Mouse (Mus musculus): ENCODE measurements around the gene Adamts6. TPM values are rescaled to one million over a fixed set of nuclear protein-coding genes. Genes with fewer than 3 reads are reported as not detected.

The Adamts6 gene
- polyA plus RNA-seq, 1 experiment from 2014 or later: 2.9 TPM

DNA sequence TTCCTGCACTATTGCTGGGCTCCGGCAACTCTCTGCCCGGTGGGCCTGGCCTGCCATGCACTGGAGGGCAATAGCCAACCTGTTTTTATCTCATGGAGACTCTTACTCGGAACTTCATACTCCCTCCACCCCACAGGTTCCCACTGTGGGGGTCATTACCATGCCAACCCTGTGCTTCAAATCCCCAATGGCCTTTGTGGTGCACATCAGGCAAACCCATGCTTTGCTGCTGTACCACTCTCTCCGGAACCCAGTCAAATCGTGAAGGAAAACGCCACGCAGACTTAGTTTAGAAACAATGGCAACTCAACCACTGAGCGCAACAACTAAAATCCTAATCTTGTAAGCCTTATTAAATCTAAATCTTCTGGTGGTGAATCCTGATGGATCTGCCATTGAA is 244.2 kb downstream of the Adamts6 start:
- Histone ChIP-seq H3K4me1 (replicated peaks; ENCODE audit: control insufficient read depth, insufficient read depth, low read length) (no peaks in the 10 kb centered on the region), H3K9me3 (ENCODE audit: control insufficient read depth, low read length) (no peaks in the 10 kb centered on the region), H3K27me3 (ENCODE audit: control insufficient read depth, insufficient read depth, low read length) (no peaks in the 10 kb centered on the region), H3K36me3 (ENCODE audit: control insufficient read depth, insufficient read depth, low read length) (no peaks in the 10 kb centered on the region), H3K4me3 (ENCODE audit: low read depth, low read length) (no peak overlapping the region), H3K4me2 (ENCODE audit: low read depth, low read length, severe bottlenecking) (no peak overlapping the region), H3K27ac (ENCODE audit: low read depth, low read length) (no peak overlapping the region), H3K9ac (ENCODE audit: low read length) (no peak overlapping the region)
- ATAC-seq (replicated peaks; ENCODE audit: low FRiP score): no peak
- 87% methylated on average over 8 of the region's 8 CpGs for WGBS
- no peak for DNase-seq (ENCODE audit: low spot score)

DNA sequence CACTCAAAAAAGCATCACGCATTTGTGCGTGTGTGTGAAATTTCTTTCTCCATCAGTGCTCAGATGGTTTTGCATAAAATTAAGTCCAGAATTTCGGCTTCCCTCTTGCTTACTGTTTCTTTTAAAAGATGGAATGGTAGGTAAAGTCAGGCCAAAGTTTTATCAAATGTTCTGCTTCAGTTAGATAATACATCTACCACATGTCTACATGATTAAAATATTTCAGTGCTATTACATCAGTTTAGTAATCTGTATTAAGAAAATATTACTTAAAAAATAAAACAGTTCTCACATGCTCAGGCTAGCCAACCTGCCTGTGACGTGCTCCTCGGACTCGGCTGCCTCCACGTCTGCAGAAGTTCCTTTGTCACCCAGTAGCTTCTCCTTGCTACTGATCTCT is 245.1 kb downstream of the Adamts6 start:
- H3K27ac ChIP-seq (ENCODE audit: low read depth, low read length): no peak overlapping the region
- H3K9me3 ChIP-seq (ENCODE audit: control insufficient read depth, low read length): no peaks in the 10 kb centered on the region
- DNase-seq (ENCODE audit: low spot score) (no peak), ATAC-seq (replicated peaks; ENCODE audit: low FRiP score) (no peak)
- no peak overlapping the region for H3K9ac ChIP-seq (ENCODE audit: low read length)
- H3K4me2 ChIP-seq (ENCODE audit: low read depth, low read length, severe bottlenecking): no peak overlapping the region
- no peak overlapping the region for H3K4me3 ChIP-seq (ENCODE audit: low read depth, low read length)
- H3K4me1 ChIP-seq (replicated peaks; ENCODE audit: control insufficient read depth, insufficient read depth, low read length): no peaks in the 10 kb centered on the region
- no peaks in the 10 kb centered on the region for H3K36me3 ChIP-seq (ENCODE audit: control insufficient read depth, insufficient read depth, low read length)
- no peaks in the 10 kb centered on the region for H3K27me3 ChIP-seq (ENCODE audit: control insufficient read depth, insufficient read depth, low read length)
- WGBS: 93% methylated on average over 7 of the region's 7 CpGs

DNA sequence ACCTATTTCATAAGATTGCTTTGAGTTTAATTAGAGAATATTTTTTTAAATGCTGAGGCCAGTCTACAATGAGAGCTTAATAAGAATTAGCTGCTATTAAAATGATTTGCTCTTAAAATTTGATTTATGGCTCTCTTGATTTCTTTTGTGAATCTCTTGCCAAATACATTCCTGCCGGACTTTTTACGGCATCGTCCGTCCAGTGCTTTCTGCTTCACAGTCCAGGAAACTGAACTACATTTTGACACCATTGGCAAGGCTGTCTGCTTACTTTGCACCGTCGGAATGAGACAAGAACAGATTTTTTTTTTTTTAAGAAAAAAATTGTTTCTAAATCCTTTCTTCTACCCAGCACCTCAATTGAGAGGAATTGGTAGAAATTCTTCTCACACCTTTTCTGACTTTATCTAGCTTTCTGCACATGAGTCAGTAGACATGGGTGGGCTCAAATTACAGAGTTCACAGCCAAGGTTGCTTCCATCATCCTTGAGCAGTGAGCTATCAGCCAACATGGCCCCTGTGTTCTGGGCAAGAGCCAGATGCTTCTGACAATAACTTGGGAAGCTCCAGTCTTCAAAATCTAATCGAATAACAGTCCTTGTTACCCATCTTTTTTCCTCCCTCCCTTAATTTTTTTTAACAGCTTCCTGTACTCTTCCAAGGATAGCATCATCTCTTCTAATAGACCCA is 246.3 kb downstream of the Adamts6 start:
- H3K4me1 ChIP-seq (replicated peaks; ENCODE audit: control insufficient read depth, insufficient read depth, low read length): no peaks in the 10 kb centered on the region
- no peak overlapping the region for H3K9ac ChIP-seq (ENCODE audit: low read length)
- no peaks in the 10 kb centered on the region for H3K27me3 ChIP-seq (ENCODE audit: control insufficient read depth, insufficient read depth, low read length)
- H3K9me3 ChIP-seq (ENCODE audit: control insufficient read depth, low read length): no peaks in the 10 kb centered on the region
- no peaks in the 10 kb centered on the region for H3K36me3 ChIP-seq (ENCODE audit: control insufficient read depth, insufficient read depth, low read length)
- no peak overlapping the region for H3K27ac ChIP-seq (ENCODE audit: low read depth, low read length)
- no peak overlapping the region for H3K4me3 ChIP-seq (ENCODE audit: low read depth, low read length)
- no peak for DNase-seq (ENCODE audit: low spot score)
- no peak overlapping the region for H3K4me2 ChIP-seq (ENCODE audit: low read depth, low read length, severe bottlenecking)
- WGBS: 91% methylated on average over 7 of the region's 7 CpGs
- ATAC-seq (replicated peaks; ENCODE audit: low FRiP score): no peak

DNA sequence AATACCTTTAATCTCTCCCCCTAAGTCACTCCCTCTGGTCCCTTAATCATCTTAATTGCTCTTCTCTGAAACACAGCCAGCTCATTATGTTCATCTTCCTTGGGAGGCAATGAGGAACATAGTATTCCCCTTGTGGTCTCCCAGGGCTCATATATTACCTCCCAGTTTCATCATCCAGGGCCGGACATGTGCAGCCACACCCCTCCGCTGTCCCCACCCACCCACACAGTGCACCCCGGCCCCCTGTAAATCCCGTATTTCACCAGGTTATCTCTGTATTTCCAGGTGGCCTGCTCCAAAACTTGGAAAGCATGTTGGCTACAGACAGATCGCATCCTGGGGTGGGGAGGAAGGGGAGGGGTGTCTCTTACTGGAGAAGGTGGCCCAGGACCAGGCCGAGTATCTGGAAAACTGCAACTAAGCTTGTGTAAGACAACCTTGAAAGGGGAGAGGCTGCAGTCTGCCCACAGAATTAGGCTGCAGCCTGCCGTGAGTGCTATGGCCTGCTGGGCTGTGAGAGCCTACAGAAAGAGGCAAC is 253.3 kb downstream of the Adamts6 start:
- Histone ChIP-seq H3K4me2 (ENCODE audit: low read depth, low read length, severe bottlenecking) (peak overlapping the region; percentile 8; the same call in 1 of the 2 replicates), H3K9ac (ENCODE audit: low read length) (no peak overlapping the region), H3K27ac (ENCODE audit: low read depth, low read length) (no peak overlapping the region), H3K36me3 (ENCODE audit: control insufficient read depth, insufficient read depth, low read length) (no peaks in the 10 kb centered on the region), H3K4me3 (ENCODE audit: low read depth, low read length) (no peak overlapping the region), H3K4me1 (replicated peaks; ENCODE audit: control insufficient read depth, insufficient read depth, low read length) (no peaks in the 10 kb centered on the region), H3K27me3 (ENCODE audit: control insufficient read depth, insufficient read depth, low read length) (no peaks in the 10 kb centered on the region), H3K9me3 (ENCODE audit: control insufficient read depth, low read length) (no peaks in the 10 kb centered on the region)
- ATAC-seq (replicated peaks; ENCODE audit: low FRiP score) (peak; percentile 46; the same call in 1 of the 2 replicates), DNase-seq (ENCODE audit: low spot score) (no peak)
- WGBS: 35% methylated on average over 7 of the region's 7 CpGs

DNA sequence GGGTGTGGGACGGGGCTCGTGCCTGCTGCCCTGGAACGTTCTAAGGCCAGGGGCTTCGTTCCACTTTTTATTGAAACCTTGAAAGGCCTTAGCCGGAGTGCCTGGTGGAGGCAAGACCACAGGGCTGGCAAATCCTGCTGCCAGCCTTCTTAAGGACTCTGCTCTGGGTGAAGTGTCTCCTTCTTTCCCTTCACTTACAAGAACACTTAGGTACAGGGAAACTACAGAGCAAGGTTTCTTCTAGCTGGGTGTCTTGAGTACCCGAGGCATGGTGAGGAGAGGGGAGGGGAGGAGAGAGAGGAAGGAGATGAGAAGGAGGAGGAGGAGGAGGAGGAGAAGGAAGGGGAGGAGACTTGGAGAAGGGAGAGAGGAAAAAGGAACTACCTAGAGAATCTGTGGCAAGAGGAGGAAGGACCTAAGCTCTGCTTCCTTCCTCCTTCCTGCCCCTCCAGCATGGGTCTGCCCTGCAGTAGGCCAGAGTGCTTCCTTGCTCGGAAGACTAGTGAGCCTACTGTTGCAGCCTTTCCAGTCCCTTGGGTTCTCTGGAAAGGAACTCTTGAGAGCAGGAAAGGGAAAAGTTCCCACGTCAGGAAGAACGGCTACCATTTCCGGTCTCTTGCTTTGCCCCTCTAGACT is 254.6 kb downstream of the Adamts6 start:
- H3K27ac ChIP-seq (ENCODE audit: low read depth, low read length): no peak overlapping the region
- H3K4me2 ChIP-seq (ENCODE audit: low read depth, low read length, severe bottlenecking): no peak overlapping the region
- no peaks in the 10 kb centered on the region for H3K27me3 ChIP-seq (ENCODE audit: control insufficient read depth, insufficient read depth, low read length)
- no peak overlapping the region for H3K4me3 ChIP-seq (ENCODE audit: low read depth, low read length)
- H3K36me3 ChIP-seq (ENCODE audit: control insufficient read depth, insufficient read depth, low read length): no peaks in the 10 kb centered on the region
- ATAC-seq (replicated peaks; ENCODE audit: low FRiP score) (no peak), DNase-seq (ENCODE audit: low spot score) (no peak)
- H3K9me3 ChIP-seq (ENCODE audit: control insufficient read depth, low read length): no peaks in the 10 kb centered on the region
- 83% methylated on average over 10 of the region's 10 CpGs for WGBS
- H3K4me1 ChIP-seq (replicated peaks; ENCODE audit: control insufficient read depth, insufficient read depth, low read length): no peaks in the 10 kb centered on the region
- H3K9ac ChIP-seq (ENCODE audit: low read length): no peak overlapping the region

DNA sequence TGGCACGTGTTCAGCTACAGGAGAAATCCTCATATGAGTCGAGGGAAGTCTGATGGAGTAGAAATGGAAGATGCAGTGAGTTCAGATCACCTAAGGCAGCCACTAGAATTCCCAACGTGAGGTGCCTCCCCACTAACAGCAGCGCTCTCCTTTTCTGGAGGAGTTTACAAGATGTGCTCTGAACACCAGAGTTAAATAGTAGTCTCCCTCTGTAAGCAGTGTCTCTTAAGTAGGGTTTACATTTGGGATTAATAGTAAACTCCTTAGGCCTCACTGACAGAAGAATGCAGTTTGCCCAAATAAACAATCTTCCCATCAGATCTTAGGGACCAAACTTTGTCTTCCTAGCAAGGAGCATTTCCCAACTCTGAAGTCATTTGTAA is 255.1 kb downstream of the Adamts6 start:
- WGBS: 81% methylated on average over 4 of the region's 4 CpGs
- no peaks in the 10 kb centered on the region for H3K36me3 ChIP-seq (ENCODE audit: control insufficient read depth, insufficient read depth, low read length)
- H3K4me3 ChIP-seq (ENCODE audit: low read depth, low read length): no peak overlapping the region
- H3K9me3 ChIP-seq (ENCODE audit: control insufficient read depth, low read length): no peaks in the 10 kb centered on the region
- ATAC-seq (replicated peaks; ENCODE audit: low FRiP score): no peak
- no peaks in the 10 kb centered on the region for H3K27me3 ChIP-seq (ENCODE audit: control insufficient read depth, insufficient read depth, low read length)
- H3K4me1 ChIP-seq (replicated peaks; ENCODE audit: control insufficient read depth, insufficient read depth, low read length): no peaks in the 10 kb centered on the region
- no peak overlapping the region for H3K9ac ChIP-seq (ENCODE audit: low read length)
- no peak overlapping the region for H3K4me2 ChIP-seq (ENCODE audit: low read depth, low read length, severe bottlenecking)
- no peak for DNase-seq (ENCODE audit: low spot score)
- H3K27ac ChIP-seq (ENCODE audit: low read depth, low read length): no peak overlapping the region

Other genes starting within 250 kb of the Adamts6 start
- gene Nln, start 178.2 kb upstream of the Adamts6 start, polyA plus RNA-seq (2014; fragmentation: Nextera tagmentation; extraction: Ambion mirVana): 21.1 TPM in 2 replicates
- 16.7 and 18.1 TPM in 2 replicates for gene Sgtb, start 178.1 kb upstream of the Adamts6 start, polyA plus RNA-seq (2014; fragmentation: Nextera tagmentation; extraction: Ambion mirVana)
- gene Trappc13, start 109.4 kb upstream of the Adamts6 start, polyA plus RNA-seq (2014; fragmentation: Nextera tagmentation; extraction: Ambion mirVana): 85.0 and 101 TPM in 2 replicates
- 23.2 and 27.6 TPM in 2 replicates for gene Trim23, start 109.0 kb upstream of the Adamts6 start, polyA plus RNA-seq (2014; fragmentation: Nextera tagmentation; extraction: Ambion mirVana)
- gene Cenpk, start 59.2 kb upstream of the Adamts6 start, polyA plus RNA-seq (2014; fragmentation: Nextera tagmentation; extraction: Ambion mirVana): 77.8 and 92.6 TPM in 2 replicates
- gene Ppwd1, start 59.0 kb upstream of the Adamts6 start, polyA plus RNA-seq (2014; fragmentation: Nextera tagmentation; extraction: Ambion mirVana): 15.8 and 16.6 TPM in 2 replicates

Measured in forebrain, embryonic 11.5 days (tissue).